Mouse (Mus musculus) heart, postnatal 25 days (tissue): Measurements from ENCODE around the gene Il31. TPM values are rescaled to one million over a fixed set of nuclear protein-coding genes. Genes with fewer than 3 reads are reported as not detected.

Source experiments
- microRNA-seq: library from miRNA; unstranded; fragments of <30 nt; microRNA quantifications from one replicate; pipeline ENCODE4 v1.2.0, GENCODE M21; 2022
- total RNA-seq, 2 experiments: library from RNA; stranded (reverse); gene quantifications; 2 replicates each; pipeline ENCODE4 v1.2.3; 2021

The Il31 gene
- total RNA-seq, 2 experiments from 2014 or later: not detected

Small RNA genes lying within 50 kb of the gene (microRNA-seq; reads per million reads assigned to microRNA genes)
- gene Mir7647: 4.4 reads per million, percentile 10 among the genes with 10 or more reads in this experiment

Other genes with a start within 250 kb of the Il31 start
- under 1 TPM; 0.81 to 0.98 TPM for gene Wdr66, start 237.4 kb downstream of the Il31 start, total RNA-seq
- 1 to 10 TPM; 8.6 to 9.5 TPM for gene Bcl7a, start 145.7 kb downstream of the Il31 start, total RNA-seq
- 10 to 100 TPM; 23.0 to 25.7 TPM for gene Mlxip, start 94.7 kb downstream of the Il31 start, total RNA-seq
- gene Lrrc43, start 184 bp downstream of the Il31 start, total RNA-seq: not detected
- gene B3gnt4, start 21.0 kb upstream of the Il31 start, total RNA-seq: not detected
- 10 to 100 TPM; 64.4 to 71.1 TPM for gene Diablo, start 34.7 kb upstream of the Il31 start, total RNA-seq
- gene Gm49027, start 36.0 kb upstream of the Il31 start, total RNA-seq: not detected
- 10 to 100 TPM; 24.8 to 34.0 TPM for gene Vps33a, start 83.5 kb upstream of the Il31 start, total RNA-seq
- 100 to 1,000 TPM; 135 to 152 TPM for gene Clip1, start 195.1 kb upstream of the Il31 start, total RNA-seq
- gene Zcchc8, start 231.6 kb upstream of the Il31 start, total RNA-seq: 10 to 100 TPM; 23.2 to 25.1 TPM